Mouse (Mus musculus) liver, embryonic 14.5 days (tissue): ENCODE results near the gene Grifin. TPM values are rescaled to one million over a fixed set of nuclear protein-coding genes. Genes with fewer than 3 reads are reported as not detected.

ENCODE experiments used
- ATAC-seq: fragments of 200-750 bp; cut with Nextera tagmentation; 2 replicates; pipeline ENCODE4 v1.8.0; 2017; ENCODE audit warnings: moderate number of reproducible peaks, mild to moderate bottlenecking, moderate library complexity; ENCODE audit not compliant: insufficient read depth
- DNase-seq, 3 experiments: peaks; one replicate each; pipeline ENCODE4 v3.0.0-alpha.2; 2012 to 2013; ENCODE audit warnings: low read depth in 3 of 3, low spot score in 3 of 3
- H3K27ac ChIP-seq: fragments of 300-500 bp; sonication (generic); 2 replicates; pipeline ENCODE4 v1.5.1; 2014; ENCODE audit warnings: moderate library complexity, mild to moderate bottlenecking, control low read depth, inconsistent platforms
- H3K27me3 ChIP-seq: fragments of 300-500 bp; sonication (generic); 2 replicates; pipeline ENCODE4 v1.6.1; 2014; ENCODE audit warnings: mild to moderate bottlenecking, low read length, moderate library complexity; ENCODE audit not compliant: control insufficient read depth, insufficient read depth
- H3K36me3 ChIP-seq: fragments of 300-500 bp; sonication (generic); replicated peaks from 2 replicates; pipeline ENCODE4 v1.6.1; 2014; ENCODE audit warnings: low read depth; ENCODE audit not compliant: control insufficient read depth, insufficient read depth
- H3K4me1 ChIP-seq, 2 experiments: fragments of 200-500 bp in 1 of 2; fragments of 300-500 bp in 1 of 2; sonication (generic) in 1 of 2; replicated peaks; 2 replicates each; pipeline ENCODE4 v1.6.1; 2012 to 2014; ENCODE audit warnings: antibody characterized with exemption in 1 of 2, inconsistent platforms in 1 of 2, low read length in 1 of 2; ENCODE audit not compliant: control insufficient read depth in 2 of 2, insufficient read depth in 2 of 2
- H3K4me2 ChIP-seq: fragments of 300-500 bp; sonication (generic); 2 replicates; pipeline ENCODE4 v1.6.1; 2014; ENCODE audit warnings: low read depth, mild to moderate bottlenecking, control low read depth, moderate library complexity
- H3K4me3 ChIP-seq, 2 experiments: fragments of 200-500 bp in 1 of 2; fragments of 300-500 bp in 1 of 2; sonication (generic) in 1 of 2; 2 replicates each; pipeline ENCODE4 v1.5.1; 2012 to 2014; ENCODE audit warnings: low read depth in 2 of 2, low read length in 2 of 2, mild to moderate bottlenecking in 2 of 2, control low read depth in 1 of 2, inconsistent platforms in 1 of 2, moderate library complexity in 1 of 2; ENCODE audit not compliant: insufficient read depth in 1 of 2
- H3K9ac ChIP-seq: fragments of 300-500 bp; sonication (generic); replicated peaks from 2 replicates; pipeline ENCODE4 v1.6.1; 2014; ENCODE audit warnings: mild to moderate bottlenecking, control low read depth, moderate library complexity
- H3K9me3 ChIP-seq: fragments of 300-500 bp; sonication (generic); 2 replicates; pipeline ENCODE4 v1.6.1; 2016; ENCODE audit warnings: low read length, mixed read lengths; ENCODE audit not compliant: control insufficient read depth
- CTCF ChIP-seq: IDR thresholded peaks from 2 replicates; pipeline ENCODE4 v1.5.1; 2016; ENCODE audit warnings: antibody characterized with exemption, low read depth, control low read depth
- EP300 ChIP-seq: IDR thresholded peaks from 2 replicates; pipeline ENCODE4 v1.6.1; 2016; ENCODE audit warnings: antibody characterized with exemption, low read depth
- WGBS: fragments of 180-500 bp; shearing (Covaris S2); extraction: QIAGEN DNeasy Blood & Tissue Kit; methylation state at CpG from one replicate; pipeline ENCODE4 v1.1.7; 2014; ENCODE audit not compliant: insufficient replicate concordance; 5-methylcytosine and 5-hydroxymethylcytosine counted together
- polyA plus RNA-seq, 2 experiments: library from polyadenylated mRNA; depleted of rRNA in 1 of 2; stranded (reverse) in 1 of 2; unstranded in 1 of 2; fragments of >200 nt; fragmentation: Nextera tagmentation in 1 of 2; extraction: Ambion mirVana in 1 of 2; gene quantifications; 2 replicates each; pipeline versions ENCODE4 v1.2.1 to v1.2.3; 2012 to 2014

Gene Grifin
- polyA plus RNA-seq, 2 experiments = 2.3 to 2.5 TPM

- TF ChIP-seq EP300 = no peak
- TF ChIP-seq CTCF = no peak
- Histone ChIP-seq H3K4me1 (peaks cover 21 to 39% of the 10 kb centered on the region in 2 experiments), H3K9ac (no peak overlapping the region), H3K27ac (peak overlapping the region; percentile 42; the same call in 1 of the 2 replicates), H3K27me3 (no peaks in the 10 kb centered on the region), H3K9me3 (no peaks in the 10 kb centered on the region), H3K36me3 (no peaks in the 10 kb centered on the region), H3K4me3 (no peak overlapping the region), H3K4me2 (peak overlapping the region; percentile 28; the same call in 1 of the 2 replicates)
- WGBS = 39% methylated on average over 11 of the region's 11 CpGs
- peak; percentile 53 to 57 (median 57) for DNase-seq
- peak; percentile 55 for ATAC-seq
Observed at GRCm38 (mm10) chr5:140567321-140567720, 2.5 kb upstream of the Grifin start.

DNA sequence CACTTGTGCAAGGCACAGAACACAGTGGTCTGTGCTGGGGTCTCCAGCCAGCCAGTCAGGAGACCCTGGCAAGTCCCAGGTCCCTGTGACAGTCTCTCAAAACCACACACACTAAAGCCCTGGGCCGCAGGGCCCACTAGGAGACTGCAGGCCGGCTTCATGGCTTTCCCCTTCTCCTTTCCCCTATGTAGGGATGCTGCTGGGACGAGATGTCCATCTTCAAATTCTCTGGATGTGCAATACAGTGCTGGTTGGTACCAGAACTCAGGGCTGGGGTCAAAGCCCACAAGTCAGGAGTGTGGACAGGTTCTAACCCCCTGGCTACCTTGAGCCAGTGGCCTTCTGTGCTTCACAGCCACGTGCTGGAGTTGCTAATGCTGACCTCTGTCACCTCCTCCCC lies 1.4 kb upstream of the Grifin start:
- Histone ChIP-seq H3K9me3 (no peaks in the 10 kb centered on the region), H3K9ac (no peak overlapping the region), H3K4me3 (no peak overlapping the region), H3K36me3 (no peaks in the 10 kb centered on the region), H3K27ac (no peak overlapping the region), H3K27me3 (no peaks in the 10 kb centered on the region), H3K4me2 (no peak overlapping the region), H3K4me1 (peaks cover 21 to 39% of the 10 kb centered on the region in 2 experiments)
- ATAC-seq = no peak
- TF ChIP-seq CTCF (no peak), EP300 (no peak)
- no peak for DNase-seq
- 71% methylated on average over 4 of the region's 4 CpGs for WGBS

DNA sequence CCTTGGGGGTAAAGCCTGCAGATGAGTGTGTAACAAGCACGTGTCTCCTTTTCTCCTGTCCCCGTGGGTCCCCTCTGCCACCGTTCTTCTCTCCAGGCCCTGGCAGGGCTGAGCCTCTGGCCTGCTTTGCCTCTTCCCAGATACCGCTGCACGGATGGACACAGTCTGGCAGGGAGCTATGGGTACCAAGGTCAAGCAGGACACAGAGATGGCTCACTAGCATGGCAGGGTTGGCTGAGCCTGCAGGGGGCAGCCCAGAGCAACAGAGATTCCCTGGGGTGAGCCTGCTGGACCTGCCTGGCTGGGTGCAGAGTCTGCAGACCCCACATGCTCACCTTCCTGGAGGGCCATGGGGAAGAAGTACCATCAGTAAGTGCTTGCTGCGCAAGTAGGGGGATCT lies 985 bp upstream of the Grifin start:
- H3K27ac ChIP-seq = no peak overlapping the region
- no peak overlapping the region for H3K4me2 ChIP-seq
- no peaks in the 10 kb centered on the region for H3K36me3 ChIP-seq
- DNase-seq (peak in 1 of 3 experiments; percentile 13), ATAC-seq (no peak)
- peaks cover 21 to 39% of the 10 kb centered on the region in 2 experiments for H3K4me1 ChIP-seq
- WGBS = 64% methylated on average over 6 of the region's 6 CpGs
- no peaks in the 10 kb centered on the region for H3K27me3 ChIP-seq
- H3K9ac ChIP-seq = no peak overlapping the region
- no peak overlapping the region for H3K4me3 ChIP-seq
- no peaks in the 10 kb centered on the region for H3K9me3 ChIP-seq
- TF ChIP-seq CTCF (peak; percentile 86), EP300 (no peak)

GRCm38 (mm10) chr5:140565451-140565850 lies 580 bp upstream of the Grifin start:
- ATAC-seq (no peak), DNase-seq (no peak)
- Histone ChIP-seq H3K36me3 (no peaks in the 10 kb centered on the region), H3K4me1 (peaks cover 21 to 39% of the 10 kb centered on the region in 2 experiments), H3K27ac (no peak overlapping the region), H3K9me3 (no peaks in the 10 kb centered on the region), H3K9ac (no peak overlapping the region), H3K27me3 (no peaks in the 10 kb centered on the region), H3K4me2 (no peak overlapping the region), H3K4me3 (no peak overlapping the region)
- TF ChIP-seq CTCF (no peak), EP300 (no peak)
- 60% methylated on average over 5 of the region's 5 CpGs for WGBS

- 72% methylated on average over 9 of the region's 9 CpGs for WGBS
- H3K9me3 ChIP-seq = no peaks in the 10 kb centered on the region
- H3K9ac ChIP-seq = no peak overlapping the region
- no peak for ATAC-seq
- no peak overlapping the region for H3K27ac ChIP-seq
- H3K4me1 ChIP-seq = peaks cover 21 to 30% of the 10 kb centered on the region in 2 experiments
- H3K36me3 ChIP-seq = no peaks in the 10 kb centered on the region
- H3K4me2 ChIP-seq = no peak overlapping the region
- TF ChIP-seq EP300 = no peak
- TF ChIP-seq CTCF = no peak
- no peak for DNase-seq
- H3K4me3 ChIP-seq = no peak overlapping the region
- no peaks in the 10 kb centered on the region for H3K27me3 ChIP-seq
Observed at GRCm38 (mm10) chr5:140562601-140563000, 2.3 kb downstream of the Grifin start.
